Mouse (Mus musculus): Measurements from ENCODE around the gene Lca5l.

DNA sequence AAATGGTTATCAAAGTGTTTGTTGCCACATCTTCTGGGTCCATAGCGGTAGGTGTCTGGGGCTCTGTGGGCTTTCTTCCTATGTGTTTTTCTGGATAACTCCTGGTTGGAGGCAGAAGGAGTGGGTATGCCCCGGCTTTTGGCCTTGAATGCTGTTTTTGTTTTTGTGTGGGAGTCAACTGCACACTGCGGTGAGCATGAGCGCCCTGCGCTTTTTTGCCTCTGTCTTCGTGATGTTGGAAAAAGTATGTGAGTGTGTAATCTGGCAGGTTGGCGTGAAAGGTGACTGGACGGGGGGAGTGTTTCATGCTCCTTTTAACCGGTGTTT is 8.6 kb upstream of the Lca5l start:
- no peak for TF ChIP-seq CTCF (IDR thresholded peaks at IDR 0.05; ENCODE audit: borderline replicate concordance, insufficient read depth, low read length)
- no peak for TF ChIP-seq POLR2A (IDR thresholded peaks at IDR 0.05; ENCODE audit: low read depth, low read length)
